Mouse (Mus musculus): ENCODE measurements at regions not wholly inside any gene's neighbourhood (a gene's known extent, or its start where the extent isn't known, plus 50 kb on each side); places are given as distances from the start of the nearest gene placed in this dataset.
A peak's percentile ranks its signal among the peaks of the same experiment; 100 is the strongest.

- no peaks in the 10 kb centered on the region for H3K9me3 ChIP-seq
- no peak overlapping the region for H3K4me3 ChIP-seq
- no peak for ATAC-seq (ENCODE audit: borderline replicate concordance, extremely low read depth, low FRiP score, low TSS enrichment)
- no peaks in the 10 kb centered on the region for H3K36me3 ChIP-seq
- 36% methylated on average over 3 of the region's 3 CpGs for WGBS
- H3K27ac ChIP-seq = no peak overlapping the region
- 0 out of 2 replicates have a peak, but pooled peaks cover 3% of the 10 kb centered on the region for H3K27me3 ChIP-seq
- H3K9ac ChIP-seq = no peak overlapping the region
- H3K4me1 ChIP-seq = 0 out of 2 replicates have a peak, but pooled peaks cover 4% of the 10 kb centered on the region
- no peak overlapping the region for H3K4me2 ChIP-seq
These were observed 82.5 kb upstream of the Irx3 start for GRCm38 (mm10) chr8:91884325-91884724.

- Histone ChIP-seq H3K27ac (no peak overlapping the region), H3K4me2 (no peak overlapping the region), H3K9me3 (no peaks in the 10 kb centered on the region), H3K4me1 (0 out of 2 replicates have a peak, but pooled peaks cover 4% of the 10 kb centered on the region), H3K9ac (no peak overlapping the region), H3K36me3 (no peaks in the 10 kb centered on the region), H3K4me3 (no peak overlapping the region), H3K27me3 (peaks cover 11% of the 10 kb centered on the region)
- 70% methylated on average over 4 of the region's 4 CpGs for WGBS
- no peak for ATAC-seq (ENCODE audit: borderline replicate concordance, extremely low read depth, low FRiP score, low TSS enrichment)
These were observed 81.1 kb upstream of the Irx3 start for GRCm38 (mm10) chr8:91883012-91883411.

GRCm38 (mm10) chr8:91878886-91879285, 77.0 kb upstream of the Irx3 start:
- Histone ChIP-seq H3K4me2 (no peak overlapping the region), H3K9me3 (no peaks in the 10 kb centered on the region), H3K27me3 (peaks cover 34% of the 10 kb centered on the region), H3K36me3 (no peaks in the 10 kb centered on the region), H3K27ac (no peak overlapping the region), H3K4me3 (no peak overlapping the region), H3K4me1 (no peaks in the 10 kb centered on the region), H3K9ac (no peak overlapping the region)
- ATAC-seq (ENCODE audit: borderline replicate concordance, extremely low read depth, low FRiP score, low TSS enrichment) = no peak
- 67% methylated on average over 5 of the region's 5 CpGs for whole genome bisulfite sequencing

- Histone ChIP-seq H3K9me3 (no peaks in the 10 kb centered on the region), H3K9ac (no peak overlapping the region), H3K36me3 (no peaks in the 10 kb centered on the region), H3K4me3 (no peak overlapping the region), H3K27me3 (peaks cover 49% of the 10 kb centered on the region), H3K4me1 (peaks cover 16% of the 10 kb centered on the region), H3K4me2 (no peak overlapping the region), H3K27ac (no peak overlapping the region)
- 51% methylated on average over 15 of the region's 15 CpGs for WGBS
- ATAC-seq (ENCODE audit: borderline replicate concordance, extremely low read depth, low FRiP score, low TSS enrichment) = no peak
These were observed 74.3 kb upstream of the Irx3 start for GRCm38 (mm10) chr8:91876161-91876560.

- Histone ChIP-seq H3K27me3 (peaks cover 49% of the 10 kb centered on the region), H3K36me3 (no peaks in the 10 kb centered on the region), H3K4me3 (no peak overlapping the region), H3K4me1 (peaks cover 16% of the 10 kb centered on the region), H3K27ac (no peak overlapping the region), H3K9ac (no peak overlapping the region), H3K9me3 (no peaks in the 10 kb centered on the region), H3K4me2 (peak overlapping the region; percentile 50; the same call in 1 of the 2 replicates)
- no peak; the same call in 1 of the 2 replicates for ATAC-seq (ENCODE audit: borderline replicate concordance, extremely low read depth, low FRiP score, low TSS enrichment)
- WGBS = 41% methylated on average over 5 of the region's 5 CpGs
These were observed 71.4 kb upstream of the Irx3 start for GRCm38 (mm10) chr8:91873232-91873631.

- H3K4me3 ChIP-seq = no peak overlapping the region
- H3K27ac ChIP-seq = no peak overlapping the region
- H3K4me1 ChIP-seq = peaks cover 16% of the 10 kb centered on the region
- H3K9ac ChIP-seq = no peak overlapping the region
- H3K9me3 ChIP-seq = no peaks in the 10 kb centered on the region
- no peaks in the 10 kb centered on the region for H3K36me3 ChIP-seq
- H3K27me3 ChIP-seq = peaks cover 45% of the 10 kb centered on the region
- peak overlapping the region; percentile 50 for H3K4me2 ChIP-seq
- WGBS = 8% methylated on average over 29 of the region's 29 CpGs
- peak; percentile 64; the same call in 1 of the 2 replicates for ATAC-seq (ENCODE audit: borderline replicate concordance, extremely low read depth, low FRiP score, low TSS enrichment)
These were observed 70.6 kb upstream of the Irx3 start for GRCm38 (mm10) chr8:91872278-91873115.

- ATAC-seq (ENCODE audit: borderline replicate concordance, extremely low read depth, low FRiP score, low TSS enrichment) = no peak
- Histone ChIP-seq H3K9me3 (no peaks in the 10 kb centered on the region), H3K4me1 (peaks cover 1% of the 10 kb centered on the region), H3K4me3 (no peak overlapping the region), H3K36me3 (no peaks in the 10 kb centered on the region), H3K27me3 (peaks cover 50% of the 10 kb centered on the region), H3K9ac (no peak overlapping the region), H3K27ac (no peak overlapping the region), H3K4me2 (no peak overlapping the region)
- WGBS = 27% methylated on average over 7 of the region's 7 CpGs
These were observed 65.2 kb upstream of the Irx3 start for GRCm38 (mm10) chr8:91867069-91867468.

GRCm38 (mm10) chr8:91866076-91866475, 64.2 kb upstream of the Irx3 start:
- H3K4me2 ChIP-seq = no peak overlapping the region
- no peaks in the 10 kb centered on the region for H3K9me3 ChIP-seq
- H3K36me3 ChIP-seq = no peaks in the 10 kb centered on the region
- 63% methylated on average over 7 of the region's 7 CpGs for WGBS
- H3K4me3 ChIP-seq = no peak overlapping the region
- ATAC-seq (ENCODE audit: borderline replicate concordance, extremely low read depth, low FRiP score, low TSS enrichment) = no peak
- H3K27me3 ChIP-seq = peaks cover 45% of the 10 kb centered on the region
- no peak overlapping the region for H3K27ac ChIP-seq
- no peaks in the 10 kb centered on the region for H3K4me1 ChIP-seq
- no peak overlapping the region for H3K9ac ChIP-seq

GRCm38 (mm10) chr8:91865361-91865760, 63.5 kb upstream of the Irx3 start:
- H3K27ac ChIP-seq = no peak overlapping the region
- H3K4me3 ChIP-seq = no peak overlapping the region
- H3K9ac ChIP-seq = no peak overlapping the region
- no peak for ATAC-seq (ENCODE audit: borderline replicate concordance, extremely low read depth, low FRiP score, low TSS enrichment)
- no peak overlapping the region for H3K4me2 ChIP-seq
- H3K36me3 ChIP-seq = no peaks in the 10 kb centered on the region
- WGBS = 35% methylated on average over 10 of the region's 10 CpGs
- no peaks in the 10 kb centered on the region for H3K9me3 ChIP-seq
- H3K4me1 ChIP-seq = no peaks in the 10 kb centered on the region
- H3K27me3 ChIP-seq = peaks cover 44% of the 10 kb centered on the region

GRCm38 (mm10) chr8:91863505-91863904, 61.6 kb upstream of the Irx3 start:
- WGBS = 44% methylated on average over 4 of the region's 4 CpGs
- no peak overlapping the region for H3K4me3 ChIP-seq
- no peaks in the 10 kb centered on the region for H3K9me3 ChIP-seq
- H3K4me1 ChIP-seq = no peaks in the 10 kb centered on the region
- no peak overlapping the region for H3K4me2 ChIP-seq
- H3K27me3 ChIP-seq = peaks cover 40% of the 10 kb centered on the region
- no peak overlapping the region for H3K27ac ChIP-seq
- no peak for ATAC-seq (ENCODE audit: borderline replicate concordance, extremely low read depth, low FRiP score, low TSS enrichment)
- no peaks in the 10 kb centered on the region for H3K36me3 ChIP-seq
- no peak overlapping the region for H3K9ac ChIP-seq

GRCm38 (mm10) chr8:91855881-91856280, 54.0 kb upstream of the Irx3 start:
- H3K4me3 ChIP-seq = no peak overlapping the region
- ATAC-seq (ENCODE audit: borderline replicate concordance, extremely low read depth, low FRiP score, low TSS enrichment) = no peak
- no peaks in the 10 kb centered on the region for H3K36me3 ChIP-seq
- H3K4me1 ChIP-seq = no peaks in the 10 kb centered on the region
- WGBS = 67% methylated on average over 14 of the region's 14 CpGs
- H3K9me3 ChIP-seq = no peaks in the 10 kb centered on the region
- H3K4me2 ChIP-seq = no peak overlapping the region
- H3K9ac ChIP-seq = no peak overlapping the region
- H3K27me3 ChIP-seq = no peaks in the 10 kb centered on the region
- no peak overlapping the region for H3K27ac ChIP-seq

GRCm38 (mm10) chr8:91854369-91854768, 52.5 kb upstream of the Irx3 start:
- 80% methylated on average over 4 of the region's 4 CpGs for WGBS
- Histone ChIP-seq H3K4me2 (no peak overlapping the region), H3K27me3 (no peaks in the 10 kb centered on the region), H3K9ac (no peak overlapping the region), H3K4me1 (no peaks in the 10 kb centered on the region), H3K9me3 (no peaks in the 10 kb centered on the region), H3K4me3 (no peak overlapping the region), H3K27ac (no peak overlapping the region), H3K36me3 (no peaks in the 10 kb centered on the region)
- no peak for ATAC-seq (ENCODE audit: borderline replicate concordance, extremely low read depth, low FRiP score, low TSS enrichment)
